Mouse (Mus musculus): ENCODE data around the gene Paip2b.

GRCm38 (mm10) chr6:83818996-83819395 is 12.5 kb downstream of the Paip2b start:
- TF ChIP-seq RCOR1 (conservative IDR thresholded peaks at IDR 0.05; ENCODE audit: low read depth, low read length), result no peak
- TF ChIP-seq ZNF384 (IDR thresholded peaks at IDR 0.05; ENCODE audit: low read depth, low read length), result no peak
- no peak for TF ChIP-seq CTCF (conservative IDR thresholded peaks at IDR 0.05 in 1 of 2, IDR thresholded peaks at IDR 0.05 in 1 of 2; ENCODE audit: low read depth in 2 of 2, low read length in 2 of 2)
- no peak for TF ChIP-seq USF2 (conservative IDR thresholded peaks at IDR 0.05; ENCODE audit: low read depth, low read length)
- no peak for TF ChIP-seq SIN3A (IDR thresholded peaks at IDR 0.05; ENCODE audit: low read length)
- TF ChIP-seq MEF2A (IDR thresholded peaks at IDR 0.05; ENCODE audit: borderline replicate concordance, low read depth, low read length), result no peak
- TF ChIP-seq NRF1 (IDR thresholded peaks at IDR 0.05; ENCODE audit: low read depth, low read length), result no peak
- TF ChIP-seq POLR2A (IDR thresholded peaks at IDR 0.05; ENCODE audit: low read depth, low read length), result no peak
- no peak for TF ChIP-seq KAT2A (IDR thresholded peaks at IDR 0.05; ENCODE audit: insufficient replicate concordance, low read length)
- no peak for TF ChIP-seq EP300 (IDR thresholded peaks at IDR 0.05; ENCODE audit: low read length)
